Mouse (Mus musculus) Muller cell, postnatal 12 days (primary cell): ENCODE data around the gene Olfr775.

Experiments used
- DNase-seq: peaks from one replicate; pipeline ENCODE4 v3.0.0-alpha.2; 2015; ENCODE audit errors: inconsistent ontology term

The Olfr775 gene

DNA sequence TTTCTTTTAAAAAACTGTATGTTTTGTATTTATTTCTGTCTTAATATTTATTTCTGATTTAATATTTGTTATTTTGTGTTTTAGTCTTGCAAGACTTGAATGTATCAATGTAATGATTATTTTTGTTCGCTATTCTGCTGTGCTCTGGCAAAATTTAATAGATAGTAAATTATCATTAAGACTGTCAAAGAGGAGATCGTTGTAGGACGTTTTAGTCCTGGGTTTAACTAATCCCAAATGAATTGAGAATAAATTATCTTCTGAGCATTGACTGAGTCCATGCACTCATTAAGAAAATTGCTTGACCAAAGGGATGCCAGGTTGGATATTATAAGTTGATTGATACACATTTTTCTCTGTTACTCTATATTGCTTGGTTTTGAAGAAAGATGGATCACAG is at the start of gene Olfr775:
TSS of gene Olfr775 (plus strand) at position 301 of the 400 bp plus-strand sequence.
- DNase-seq = no peak

DNA sequence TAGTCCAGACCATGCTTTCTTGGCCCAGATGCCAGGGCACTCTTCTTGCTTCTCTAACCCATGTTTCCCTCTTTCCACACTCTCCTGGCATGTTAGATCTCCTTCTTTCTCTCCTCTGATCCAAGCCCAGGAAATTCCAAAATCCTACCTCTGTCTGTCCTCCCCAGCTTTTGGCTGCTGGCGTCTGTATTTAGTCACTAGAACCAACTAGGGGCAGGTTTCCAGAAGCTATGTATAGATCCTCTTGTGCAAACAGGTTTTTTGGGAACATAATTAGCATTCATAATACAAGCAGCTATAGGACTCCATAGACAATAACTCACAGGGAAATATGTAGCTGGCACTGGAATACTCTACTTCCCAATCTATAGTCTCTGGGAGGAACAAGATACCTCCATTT is 17.5 kb upstream of the Olfr775 start:
- no peak for DNase-seq

DNA sequence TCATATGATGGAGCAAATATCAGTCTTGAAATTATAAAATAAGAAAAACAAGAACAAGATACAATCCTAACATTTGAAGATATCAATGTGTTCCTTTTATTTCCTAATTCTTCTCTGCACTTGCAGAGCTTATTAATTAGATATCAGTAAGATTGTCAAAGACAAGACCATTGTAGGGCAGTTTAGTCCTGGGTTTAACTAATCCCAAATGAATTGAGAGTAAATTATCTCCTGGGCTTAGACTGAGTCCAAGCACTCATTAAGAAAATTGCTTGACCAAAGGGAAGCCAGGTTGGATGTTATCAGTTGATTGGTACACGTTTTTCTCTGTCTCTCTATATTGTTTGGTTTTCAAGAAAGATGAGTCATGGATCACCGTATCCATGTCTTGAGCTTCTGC is 12.3 kb upstream of the Olfr775 start, which contains the start of gene Olfr774:
TSS of gene Olfr774 (plus strand) at position 301 of the 400 bp plus-strand sequence.
- no peak for DNase-seq

DNA sequence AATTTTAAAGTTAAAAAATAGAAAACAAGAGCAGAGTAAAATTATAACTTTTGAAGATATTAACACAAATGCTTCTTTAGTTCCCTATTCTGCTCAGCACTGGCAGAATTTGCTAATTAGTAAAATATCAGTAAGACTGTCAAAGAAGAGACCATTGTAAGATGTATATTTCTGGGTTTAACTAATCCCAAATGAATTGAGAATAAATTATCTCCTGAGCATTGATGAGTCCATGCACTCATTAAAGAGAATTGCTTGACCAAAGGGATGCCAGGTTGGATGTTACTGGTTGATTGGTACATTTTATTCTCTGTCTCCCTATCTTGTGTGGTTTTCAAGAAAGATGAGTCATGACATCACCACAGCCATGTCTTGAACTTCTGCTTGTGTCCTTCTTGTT is 10.6 kb downstream of the Olfr775 start, which contains the start of gene Olfr776:
TSS of gene Olfr776 (plus strand) at position 301 of the 400 bp plus-strand sequence.
- no peak for DNase-seq

DNA sequence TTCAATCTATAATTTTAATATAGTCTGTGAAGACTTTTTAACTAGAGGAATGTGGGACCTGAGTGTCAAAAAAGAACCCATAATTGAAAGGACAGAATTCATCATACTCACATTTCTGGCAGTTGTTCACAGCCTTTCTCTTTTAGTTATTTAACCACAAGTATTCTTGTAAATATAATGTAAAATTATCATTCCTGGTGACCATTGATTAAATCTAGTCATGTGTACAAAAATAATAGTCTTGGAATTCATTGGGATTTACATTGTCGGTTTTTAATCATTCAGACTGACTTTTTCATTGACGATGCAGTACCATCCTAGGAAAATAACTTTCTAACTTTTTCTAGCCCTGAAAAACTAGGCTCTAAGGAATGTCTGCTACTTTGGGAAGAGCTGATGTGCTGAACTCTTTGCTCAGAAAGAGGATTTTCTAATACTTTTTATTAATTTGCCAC is 22.9 kb downstream of the Olfr775 start, which contains the start of gene Olfr777:
TSS of gene Olfr777 (minus strand) at position 405 of the 455 bp plus-strand sequence.
- peak; percentile 90 for DNase-seq
